Mouse (Mus musculus) limb, embryonic 11.5 days (tissue): Measurements from ENCODE around the gene Irf2bpl. TPM values are rescaled to one million over a fixed set of nuclear protein-coding genes. Genes with fewer than 3 reads are reported as not detected.

Source experiments
- ATAC-seq: fragments of 200-750 bp; cut with Nextera tagmentation; 2 replicates; pipeline ENCODE4 v1.8.0; 2017; ENCODE audit warnings: low read depth; ENCODE audit not compliant: insufficient number of reproducible peaks, low FRiP score, low TSS enrichment
- DNase-seq: peaks from one replicate; pipeline ENCODE4 v3.0.0-alpha.2; 2015; ENCODE audit warnings: low spot score
- H3K27ac ChIP-seq: fragments of 300-500 bp; sonication (generic); replicated peaks from 2 replicates; pipeline ENCODE4 v1.5.1; 2014; ENCODE audit warnings: low read depth, mild to moderate bottlenecking, low read length
- H3K27me3 ChIP-seq: fragments of 300-500 bp; sonication (generic); 2 replicates; pipeline ENCODE4 v1.6.1; 2014; ENCODE audit warnings: mild to moderate bottlenecking, low read length, mixed read lengths; ENCODE audit not compliant: control insufficient read depth, insufficient read depth
- H3K36me3 ChIP-seq: fragments of 300-500 bp; sonication (generic); 2 replicates; pipeline ENCODE4 v1.6.1; 2014; ENCODE audit warnings: mild to moderate bottlenecking, low read length, moderate library complexity, mixed read lengths; ENCODE audit not compliant: control insufficient read depth, insufficient read depth
- H3K4me1 ChIP-seq: fragments of 300-500 bp; sonication (generic); 2 replicates; pipeline ENCODE4 v1.6.1; 2014; ENCODE audit warnings: low read length, mixed read lengths; ENCODE audit not compliant: control insufficient read depth, insufficient read depth
- H3K4me2 ChIP-seq: fragments of 300-500 bp; sonication (generic); 2 replicates; pipeline ENCODE4 v1.6.1; 2014; ENCODE audit warnings: low read depth, mild to moderate bottlenecking, moderate library complexity; ENCODE audit not compliant: severe bottlenecking
- H3K4me3 ChIP-seq: fragments of 300-500 bp; sonication (generic); 2 replicates; pipeline ENCODE4 v1.5.1; 2014; ENCODE audit warnings: low read depth, low read length
- H3K9ac ChIP-seq: fragments of 300-500 bp; sonication (generic); 2 replicates; pipeline ENCODE4 v1.6.1; 2014; ENCODE audit warnings: mild to moderate bottlenecking, low read length
- H3K9me3 ChIP-seq: fragments of 300-500 bp; sonication (generic); 2 replicates; pipeline ENCODE4 v1.6.1; 2016; ENCODE audit warnings: low read length; ENCODE audit not compliant: control insufficient read depth
- WGBS: fragments of 180-500 bp; shearing (Covaris S2); extraction: QIAGEN DNeasy Blood & Tissue Kit; methylation state at CpG from one replicate; pipeline ENCODE4 v1.1.7; 2014; 5-methylcytosine and 5-hydroxymethylcytosine counted together
- polyA plus RNA-seq: library from polyadenylated mRNA; unstranded; fragments of >200 nt; fragmentation: Nextera tagmentation; extraction: Ambion mirVana; gene quantifications from 2 replicates; pipeline ENCODE4 v1.2.1, GENCODE M21; 2014

The Irf2bpl gene
- polyA plus RNA-seq, 1 experiment from 2014 or later = 17.9 TPM

GRCm38 (mm10) chr12:86916796-86917573 lies 32.4 kb upstream of the Irf2bpl start:
- Histone ChIP-seq H3K9me3 (no peaks in the 10 kb centered on the region), H3K36me3 (no peaks in the 10 kb centered on the region), H3K4me1 (peaks cover 20% of the 10 kb centered on the region), H3K9ac (no peak overlapping the region), H3K27ac (no peak overlapping the region), H3K27me3 (peaks cover 9% of the 10 kb centered on the region; the same call in 1 of the 2 replicates), H3K4me2 (no peak overlapping the region), H3K4me3 (no peak overlapping the region)
- WGBS = 84% methylated on average over 7 of the region's 7 CpGs
- DNase-seq (no peak), ATAC-seq (no peak)

GRCm38 (mm10) chr12:86915617-86916016 lies 31.0 kb upstream of the Irf2bpl start:
- Histone ChIP-seq H3K27ac (no peak overlapping the region), H3K4me3 (no peak overlapping the region), H3K9me3 (no peaks in the 10 kb centered on the region), H3K4me2 (no peak overlapping the region), H3K9ac (no peak overlapping the region), H3K36me3 (no peaks in the 10 kb centered on the region), H3K4me1 (peaks cover 31% of the 10 kb centered on the region), H3K27me3 (peaks cover 9% of the 10 kb centered on the region; the same call in 1 of the 2 replicates)
- WGBS = 83% methylated on average over 7 of the region's 7 CpGs
- no peak for DNase-seq
- ATAC-seq = no peak

GRCm38 (mm10) chr12:86914756-86915155 lies 30.2 kb upstream of the Irf2bpl start:
- Histone ChIP-seq H3K9ac (no peak overlapping the region), H3K4me3 (no peak overlapping the region)
- 81% methylated on average over 6 of the region's 6 CpGs for WGBS

GRCm38 (mm10) chr12:86914351-86914750 lies 29.8 kb upstream of the Irf2bpl start:
- Histone ChIP-seq H3K27me3 (peaks cover 9% of the 10 kb centered on the region; the same call in 1 of the 2 replicates), H3K4me1 (peaks cover 33% of the 10 kb centered on the region), H3K27ac (no peak overlapping the region)

More at GRCm38 (mm10) chr12:86914756-86915155, 30.2 kb upstream of the Irf2bpl start:
- H3K27ac ChIP-seq = no peak overlapping the region
- no peaks in the 10 kb centered on the region for H3K36me3 ChIP-seq
- ATAC-seq (no peak), DNase-seq (no peak)
- H3K4me2 ChIP-seq = no peak overlapping the region
- H3K27me3 ChIP-seq = peaks cover 9% of the 10 kb centered on the region; the same call in 1 of the 2 replicates
- peaks cover 33% of the 10 kb centered on the region for H3K4me1 ChIP-seq
- H3K9me3 ChIP-seq = no peaks in the 10 kb centered on the region

GRCm38 (mm10) chr12:86912335-86913093 lies 27.9 kb upstream of the Irf2bpl start:
- Histone ChIP-seq H3K36me3 (no peaks in the 10 kb centered on the region), H3K4me3 (no peak overlapping the region), H3K9ac (no peak overlapping the region), H3K27ac (no peak overlapping the region), H3K9me3 (no peaks in the 10 kb centered on the region), H3K27me3 (peaks cover 9% of the 10 kb centered on the region; the same call in 1 of the 2 replicates), H3K4me1 (peaks cover 27% of the 10 kb centered on the region), H3K4me2 (peak overlapping the region; percentile 30)
- DNase-seq (peak; percentile 52), ATAC-seq (no peak)
- 6% methylated on average over 22 of the region's 22 CpGs for WGBS

More at GRCm38 (mm10) chr12:86914351-86914750, 29.8 kb upstream of the Irf2bpl start:
- ATAC-seq = no peak
- no peak for DNase-seq
- Histone ChIP-seq H3K9me3 (no peaks in the 10 kb centered on the region), H3K4me3 (no peak overlapping the region), H3K4me2 (no peak overlapping the region), H3K36me3 (no peaks in the 10 kb centered on the region), H3K9ac (no peak overlapping the region)
- 65% methylated on average over 2 of the region's 2 CpGs for WGBS

GRCm38 (mm10) chr12:86911482-86911931 lies 26.9 kb upstream of the Irf2bpl start:
- H3K4me2 ChIP-seq = no peak overlapping the region
- peaks cover 27% of the 10 kb centered on the region for H3K4me1 ChIP-seq
- H3K9ac ChIP-seq = no peak overlapping the region
- no peaks in the 10 kb centered on the region for H3K36me3 ChIP-seq
- ATAC-seq = 0 out of 2 replicates have a peak, but pooled peaks have one; percentile 37
- no peak overlapping the region for H3K27ac ChIP-seq
- H3K9me3 ChIP-seq = no peaks in the 10 kb centered on the region
- H3K4me3 ChIP-seq = no peak overlapping the region
- WGBS = 25% methylated on average over 10 of the region's 10 CpGs
- peak; percentile 50 for DNase-seq
- H3K27me3 ChIP-seq = peaks cover 9% of the 10 kb centered on the region; the same call in 1 of the 2 replicates

GRCm38 (mm10) chr12:86906395-86906794 lies 21.8 kb upstream of the Irf2bpl start:
- 3% methylated on average over 15 of the region's 15 CpGs for WGBS
- ATAC-seq (peak; percentile 46; the same call in 1 of the 2 replicates), DNase-seq (peak; percentile 90)
- Histone ChIP-seq H3K4me3 (no peak overlapping the region), H3K4me1 (peaks cover 17% of the 10 kb centered on the region), H3K9me3 (no peaks in the 10 kb centered on the region), H3K27me3 (no peaks in the 10 kb centered on the region), H3K4me2 (no peak overlapping the region), H3K9ac (no peak overlapping the region), H3K27ac (no peak overlapping the region), H3K36me3 (no peaks in the 10 kb centered on the region)

GRCm38 (mm10) chr12:86905876-86906275 lies 21.3 kb upstream of the Irf2bpl start:
- DNase-seq (peak; percentile 22), ATAC-seq (no peak)
- Histone ChIP-seq H3K4me2 (no peak overlapping the region), H3K9ac (no peak overlapping the region), H3K36me3 (no peaks in the 10 kb centered on the region), H3K27me3 (no peaks in the 10 kb centered on the region), H3K9me3 (no peaks in the 10 kb centered on the region), H3K4me1 (peaks cover 12% of the 10 kb centered on the region), H3K4me3 (no peak overlapping the region), H3K27ac (no peak overlapping the region)
- WGBS = 56% methylated on average over 7 of the region's 7 CpGs
